Mouse (Mus musculus) forebrain, embryonic 11.5 days (tissue): ENCODE results near the gene Cd300lg. TPM values are rescaled to one million over a fixed set of nuclear protein-coding genes. Genes with fewer than 3 reads are reported as not detected.
A peak's percentile ranks its signal among the peaks of the same experiment; 100 is the strongest.

Source experiments
- ATAC-seq: fragments of 200-750 bp; cut with Nextera tagmentation; replicated peaks from 2 replicates; pipeline ENCODE4 v1.8.0; 2017; ENCODE audit warnings: moderate TSS enrichment; ENCODE audit not compliant: low FRiP score
- DNase-seq: peaks from one replicate; pipeline ENCODE4 v3.0.0-alpha.2; 2017; ENCODE audit warnings: low spot score
- H3K27ac ChIP-seq: fragments of 300-500 bp; sonication (generic); 2 replicates; pipeline ENCODE4 v1.5.1; 2014; ENCODE audit warnings: low read depth, low read length
- H3K27me3 ChIP-seq: fragments of 300-500 bp; sonication (generic); 2 replicates; pipeline ENCODE4 v1.6.1; 2014; ENCODE audit warnings: mild to moderate bottlenecking, low read length, mixed read lengths; ENCODE audit not compliant: control insufficient read depth, insufficient read depth
- H3K36me3 ChIP-seq: fragments of 300-500 bp; sonication (generic); 2 replicates; pipeline ENCODE4 v1.6.1; 2014; ENCODE audit warnings: mild to moderate bottlenecking, low read length, moderate library complexity, mixed read lengths; ENCODE audit not compliant: control insufficient read depth, insufficient read depth
- H3K4me1 ChIP-seq: fragments of 300-500 bp; sonication (generic); replicated peaks from 2 replicates; pipeline ENCODE4 v1.6.1; 2014; ENCODE audit warnings: low read length, mixed read lengths; ENCODE audit not compliant: control insufficient read depth, insufficient read depth
- H3K4me2 ChIP-seq: fragments of 300-500 bp; sonication (generic); 2 replicates; pipeline ENCODE4 v1.6.1; 2014; ENCODE audit warnings: low read depth, mild to moderate bottlenecking, low read length, moderate library complexity, mixed read lengths; ENCODE audit not compliant: severe bottlenecking
- H3K4me3 ChIP-seq: fragments of 300-500 bp; sonication (generic); 2 replicates; pipeline ENCODE4 v1.5.1; 2014; ENCODE audit warnings: low read depth, low read length
- H3K9ac ChIP-seq: fragments of 300-500 bp; sonication (generic); 2 replicates; pipeline ENCODE4 v1.6.1; 2014; ENCODE audit warnings: low read length
- H3K9me3 ChIP-seq: fragments of 300-500 bp; sonication (generic); 2 replicates; pipeline ENCODE4 v1.6.1; 2016; ENCODE audit warnings: low read length, mixed read lengths; ENCODE audit not compliant: control insufficient read depth
- WGBS: fragments of 180-500 bp; shearing (Covaris S2); extraction: QIAGEN DNeasy Blood & Tissue Kit; methylation state at CpG from one replicate; pipeline ENCODE4 v1.1.7; 2014; 5-methylcytosine and 5-hydroxymethylcytosine counted together
- polyA plus RNA-seq: library from polyadenylated mRNA; unstranded; fragments of >200 nt; fragmentation: Nextera tagmentation; extraction: Ambion mirVana; gene quantifications from 2 replicates; pipeline ENCODE4 v1.2.1, GENCODE M21; 2014

Gene Cd300lg
- polyA plus RNA-seq, 1 experiment from 2014 or later = 0.20 TPM

- no peaks in the 10 kb centered on the region for H3K9me3 ChIP-seq
- peaks cover 18% of the 10 kb centered on the region; the same call in 1 of the 2 replicates for H3K4me1 ChIP-seq
- peak within 1 kb of the TSS; percentile 93 for H3K4me2 ChIP-seq
- ATAC-seq (peak; percentile 70), DNase-seq (peak; percentile 90)
- peak within 1 kb of the TSS; percentile 73 for H3K4me3 ChIP-seq
- no peaks in the 10 kb centered on the region for H3K27me3 ChIP-seq
- H3K36me3 ChIP-seq = no peaks in the 10 kb centered on the region
- whole genome bisulfite sequencing = under 1% methylated on average over 49 of the region's 49 CpGs
- peak within 1 kb of the TSS; percentile 90 for H3K27ac ChIP-seq
- H3K9ac ChIP-seq = peak within 1 kb of the TSS; percentile 72
Observed at GRCm38 (mm10) chr11:102087931-102088898, 46.9 kb downstream of the Cd300lg start, which contains the start of gene Mpp2. Mpp2 (minus strand) TSS chr11:102088515.

GRCm38 (mm10) chr11:102089088-102089808 lies 47.9 kb downstream of the Cd300lg start:
- Histone ChIP-seq H3K4me1 (peaks cover 18% of the 10 kb centered on the region; the same call in 1 of the 2 replicates), H3K27me3 (no peaks in the 10 kb centered on the region), H3K27ac (peak overlapping the region; percentile 76), H3K9me3 (no peaks in the 10 kb centered on the region), H3K4me3 (peak overlapping the region; percentile 73), H3K4me2 (peak overlapping the region; percentile 93), H3K9ac (peak overlapping the region; percentile 72), H3K36me3 (no peaks in the 10 kb centered on the region)
- ATAC-seq (peak; percentile 58), DNase-seq (peak; percentile 87)
- WGBS = under 1% methylated on average over 20 of the region's 20 CpGs

GRCm38 (mm10) chr11:102095676-102096075 lies 54.4 kb downstream of the Cd300lg start:
- Histone ChIP-seq H3K9ac (no peak overlapping the region), H3K4me1 (peaks cover 3% of the 10 kb centered on the region; the same call in 1 of the 2 replicates), H3K4me3 (no peak overlapping the region), H3K4me2 (no peak overlapping the region), H3K36me3 (no peaks in the 10 kb centered on the region), H3K9me3 (no peaks in the 10 kb centered on the region), H3K27ac (no peak overlapping the region), H3K27me3 (peaks cover 2% of the 10 kb centered on the region; the same call in 1 of the 2 replicates)
- no peak for ATAC-seq
- WGBS = 83% methylated on average over 3 of the region's 3 CpGs
- DNase-seq = no peak

- Histone ChIP-seq H3K4me1 (peaks cover 3% of the 10 kb centered on the region; the same call in 1 of the 2 replicates), H3K27me3 (peaks cover 2% of the 10 kb centered on the region; the same call in 1 of the 2 replicates), H3K4me2 (peak overlapping the region; percentile 50; the same call in 1 of the 2 replicates), H3K9me3 (no peaks in the 10 kb centered on the region), H3K36me3 (no peaks in the 10 kb centered on the region), H3K9ac (no peak overlapping the region), H3K27ac (no peak overlapping the region), H3K4me3 (no peak overlapping the region)
- WGBS = 80% methylated on average over 5 of the region's 5 CpGs
- ATAC-seq (peak; percentile 34; the same call in 1 of the 2 replicates), DNase-seq (no peak)
Observed at GRCm38 (mm10) chr11:102096446-102096845, 55.1 kb downstream of the Cd300lg start.

GRCm38 (mm10) chr11:102096887-102097391 lies 55.6 kb downstream of the Cd300lg start:
- Histone ChIP-seq H3K27ac (no peak overlapping the region), H3K4me3 (peak overlapping the region; percentile 17; the same call in 1 of the 2 replicates), H3K9me3 (no peaks in the 10 kb centered on the region), H3K9ac (peak overlapping the region; percentile 39; the same call in 1 of the 2 replicates), H3K4me1 (peaks cover 3% of the 10 kb centered on the region; the same call in 1 of the 2 replicates), H3K36me3 (no peaks in the 10 kb centered on the region), H3K4me2 (peak overlapping the region; percentile 50), H3K27me3 (peaks cover 2% of the 10 kb centered on the region; the same call in 1 of the 2 replicates)
- DNase-seq = peak; percentile 97
- WGBS = 7% methylated on average over 17 of the region's 18 CpGs
- peak; percentile 88 for ATAC-seq

- no peaks in the 10 kb centered on the region for H3K9me3 ChIP-seq
- peaks cover 17% of the 10 kb centered on the region for H3K27me3 ChIP-seq
- H3K4me2 ChIP-seq = no peak within 1 kb of the TSS
- 83% methylated on average over 4 of the region's 4 CpGs for WGBS
- DNase-seq (no peak), ATAC-seq (no peak)
- H3K36me3 ChIP-seq = no peaks in the 10 kb centered on the region
- H3K4me1 ChIP-seq = peaks cover 3% of the 10 kb centered on the region; the same call in 1 of the 2 replicates
- H3K9ac ChIP-seq = no peak within 1 kb of the TSS
- no peak within 1 kb of the TSS for H3K4me3 ChIP-seq
- H3K27ac ChIP-seq = no peak within 1 kb of the TSS
Observed at GRCm38 (mm10) chr11:102101219-102101618, 59.9 kb downstream of the Cd300lg start, which contains the start of gene Ppy. Ppy (minus strand) TSS chr11:102101319.

GRCm38 (mm10) chr11:102102485-102103258 lies 61.4 kb downstream of the Cd300lg start:
- Histone ChIP-seq H3K27me3 (peaks cover 30% of the 10 kb centered on the region), H3K4me2 (no peak overlapping the region)

More at GRCm38 (mm10) chr11:102102485-102103258, 61.4 kb downstream of the Cd300lg start:
- Histone ChIP-seq H3K9me3 (no peaks in the 10 kb centered on the region), H3K27ac (no peak overlapping the region), H3K4me3 (no peak overlapping the region), H3K36me3 (no peaks in the 10 kb centered on the region), H3K4me1 (no peaks in the 10 kb centered on the region; the same call in 1 of the 2 replicates), H3K9ac (no peak overlapping the region)
- ATAC-seq (no peak), DNase-seq (peak; percentile 87)
- 20% methylated on average over 17 of the region's 17 CpGs for WGBS
